Mouse (Mus musculus) macrophage (primary cell): ENCODE results near the gene Gm3002. TPM values are rescaled to one million over a fixed set of nuclear protein-coding genes. Genes with fewer than 3 reads are reported as not detected.
"Not testable (repeated sequence)": the region's sequence is repeated elsewhere in the genome, so short reads cannot be mapped to it uniquely, and the experiment has no call there.

Source experiments
- H3K27ac ChIP-seq: fragments of 350-480 bp; formaldehyde crosslinking; 2 replicates; pipeline ENCODE4 v1.9.0; 2021
- H3K36me3 ChIP-seq: fragments of 350-480 bp; formaldehyde crosslinking; 2 replicates; pipeline ENCODE4 v1.9.0; 2021; ENCODE audit errors: inconsistent target
- H3K4me3 ChIP-seq: fragments of 350-480 bp; formaldehyde crosslinking; 2 replicates; pipeline ENCODE4 v1.9.0; 2021; ENCODE audit errors: inconsistent target
- H3K79me2 ChIP-seq: fragments of 350-480 bp; formaldehyde crosslinking; 2 replicates; pipeline ENCODE4 v1.9.0; 2021; ENCODE audit errors: inconsistent target
- WGBS: methylation state at CpG from one replicate; pipeline ENCODE4 v1.1.7; 2026; ENCODE audit warnings: inconsistent platforms; ENCODE audit not compliant: missing documents; 5-methylcytosine and 5-hydroxymethylcytosine counted together
- polyA plus RNA-seq: library from polyadenylated mRNA; stranded (reverse); fragments of 250-400 nt; gene quantifications from 3 replicates; pipeline ENCODE4 v1.2.4, GENCODE M21; 2018; ENCODE audit warnings: inconsistent platforms
- total RNA-seq, 78 experiments: library from RNA; depleted of rRNA; stranded (reverse); fragments of 250-400 nt; gene quantifications; 1 replicate in 9 of 78; 2 replicates in 24 of 78; 3 replicates in 43 of 78; 4 replicates in 2 of 78; pipeline ENCODE4 v1.2.4; 2018; ENCODE audit warnings: inconsistent platforms in 56 of 78

Gene Gm3002
- total RNA-seq (2018; cell fraction: chromatin; rRNA removed) = not detected
- not detected for total RNA-seq (2018; cell fraction: cytosol; rRNA removed)
- total RNA-seq (2018; cell fraction: nucleus; rRNA removed) = not detected
- polyA plus RNA-seq = not detected in 3 replicates

- H3K27ac ChIP-seq, H3K79me2 ChIP-seq: not testable (repeated sequence)
- WGBS = no CpG with 5 or more reads among the region's 31 CpGs
Measured at GRCm38 (mm10) chr14:3809774-3810173, at the start of gene Gm3002. Gene Gm3002, plus strand, starts transcription at chr14:3810074.

GRCm38 (mm10) chr14:3845945-3846344 is 36.1 kb downstream of the Gm3002 start, which contains the start of gene Gm3033:
Gene Gm3033, plus strand, starts transcription at chr14:3846245.
- WGBS = no CpG with 5 or more reads among the region's 2 CpGs
- H3K4me3 ChIP-seq, H3K36me3 ChIP-seq, H3K79me2 ChIP-seq, H3K27ac ChIP-seq: not testable (repeated sequence)

More at GRCm38 (mm10) chr14:3809774-3810173, at the start of gene Gm3002:
- not testable (repeated sequence) for H3K4me3 ChIP-seq, H3K36me3 ChIP-seq

GRCm38 (mm10) chr14:3883872-3884271 is 74.0 kb downstream of the Gm3002 start, which contains the start of gene Gm2916:
Gene Gm2916, plus strand, starts transcription at chr14:3884172.
- not testable (repeated sequence) for H3K27ac ChIP-seq, H3K4me3 ChIP-seq, H3K36me3 ChIP-seq, H3K79me2 ChIP-seq
- no CpG with 5 or more reads among the region's 1 CpGs for WGBS

- not testable (repeated sequence) for H3K27ac ChIP-seq
- no CpG with 5 or more reads among the region's 2 CpGs for WGBS
Measured at GRCm38 (mm10) chr14:3931456-3931855, 121.6 kb downstream of the Gm3002 start, which contains the start of gene Gm3029. Gene Gm3029, plus strand, starts transcription at chr14:3931756.

GRCm38 (mm10) chr14:3963247-3963646 is 153.4 kb downstream of the Gm3002 start, which contains the start of gene Gm3095:
Gene Gm3095, plus strand, starts transcription at chr14:3963547.
- not testable (repeated sequence) for H3K36me3 ChIP-seq, H3K79me2 ChIP-seq, H3K4me3 ChIP-seq, H3K27ac ChIP-seq
- WGBS = no CpG with 5 or more reads among the region's 2 CpGs

More at GRCm38 (mm10) chr14:3931456-3931855, 121.6 kb downstream of the Gm3002 start, which contains the start of gene Gm3029:
- H3K36me3 ChIP-seq, H3K79me2 ChIP-seq, H3K4me3 ChIP-seq: not testable (repeated sequence)

- not testable (repeated sequence) for H3K36me3 ChIP-seq, H3K79me2 ChIP-seq, H3K27ac ChIP-seq, H3K4me3 ChIP-seq
- no CpG with 5 or more reads among the region's 3 CpGs for WGBS
Measured at GRCm38 (mm10) chr14:3998094-3998493, 188.2 kb downstream of the Gm3002 start, which contains the start of gene Gm3099. Gene Gm3099, plus strand, starts transcription at chr14:3998394.

Other genes with a start within 250 kb of the Gm3002 start
- gene Gm3012, start 175.6 kb upstream of the Gm3002 start, polyA plus RNA-seq = not detected in 3 replicates
- not detected in 3 replicates for gene Gm3020, start 158.0 kb upstream of the Gm3002 start, polyA plus RNA-seq
- gene Gm3043, start 121.3 kb upstream of the Gm3002 start, polyA plus RNA-seq = not detected in 3 replicates
- gene Gm3033, start 36.2 kb downstream of the Gm3002 start, polyA plus RNA-seq = not detected in 3 replicates
- not detected in 3 replicates for gene Gm2916, start 74.1 kb downstream of the Gm3002 start, polyA plus RNA-seq
- not detected in 3 replicates for gene Gm3029, start 121.7 kb downstream of the Gm3002 start, polyA plus RNA-seq
- not detected in 3 replicates for gene Gm3095, start 153.5 kb downstream of the Gm3002 start, polyA plus RNA-seq
- not detected in 3 replicates for gene Gm3099, start 188.3 kb downstream of the Gm3002 start, polyA plus RNA-seq
- not detected in 3 replicates for gene Gm5796, start 213.9 kb downstream of the Gm3002 start, polyA plus RNA-seq